Mouse (Mus musculus) embryo, embryonic 10.5 days (tissue): ENCODE data around the gene Gsta2.
"Not testable (repeated sequence)": the region's sequence is repeated elsewhere in the genome, so short reads cannot be mapped to it uniquely, and the experiment has no call there.

Experiments
- DNase-seq: peaks from one replicate; pipeline ENCODE4 v3.0.0-alpha.2; 2015; ENCODE audit warnings: low spot score

Gene Gsta2

DNA sequence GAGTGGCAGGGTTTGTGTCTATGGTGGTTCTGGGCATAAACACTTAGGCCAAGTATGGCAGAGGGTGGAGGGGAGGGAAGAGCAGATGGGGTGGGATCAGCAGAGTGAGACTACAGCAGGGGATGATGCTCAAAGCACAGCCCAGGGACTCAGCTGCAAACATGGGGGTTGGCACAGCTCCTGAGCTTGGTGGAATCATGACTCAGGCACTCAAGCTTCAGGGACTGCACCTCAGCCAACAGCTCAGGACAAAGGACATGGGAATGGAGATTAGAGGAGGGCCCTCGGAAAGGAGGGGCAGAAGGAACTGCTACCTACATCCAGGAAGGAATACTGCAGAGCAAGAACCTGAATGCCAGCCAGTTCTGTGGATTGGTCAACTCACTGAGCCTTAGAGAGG, 56.4 kb downstream of the Gsta2 start:
- not testable (repeated sequence) for DNase-seq

DNA sequence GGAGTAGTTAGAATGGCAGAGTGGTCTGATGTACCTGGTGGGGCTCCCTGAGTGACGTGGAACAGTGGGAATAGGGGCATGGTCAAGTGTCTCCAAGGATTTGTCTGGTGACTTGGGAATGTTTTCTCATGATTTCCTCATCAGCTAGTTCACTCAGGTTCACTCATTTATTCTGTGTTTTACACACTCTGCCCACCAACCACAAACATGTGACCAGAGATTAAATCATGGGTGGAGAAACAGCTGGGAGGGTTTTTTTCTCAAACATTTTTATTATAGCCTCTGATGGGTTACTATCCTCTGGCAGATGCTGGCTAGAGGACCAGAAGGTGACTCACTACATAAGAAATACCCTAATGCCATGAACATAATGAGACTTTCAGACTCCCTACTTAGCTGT, 57.4 kb downstream of the Gsta2 start:
- no peak for DNase-seq

DNA sequence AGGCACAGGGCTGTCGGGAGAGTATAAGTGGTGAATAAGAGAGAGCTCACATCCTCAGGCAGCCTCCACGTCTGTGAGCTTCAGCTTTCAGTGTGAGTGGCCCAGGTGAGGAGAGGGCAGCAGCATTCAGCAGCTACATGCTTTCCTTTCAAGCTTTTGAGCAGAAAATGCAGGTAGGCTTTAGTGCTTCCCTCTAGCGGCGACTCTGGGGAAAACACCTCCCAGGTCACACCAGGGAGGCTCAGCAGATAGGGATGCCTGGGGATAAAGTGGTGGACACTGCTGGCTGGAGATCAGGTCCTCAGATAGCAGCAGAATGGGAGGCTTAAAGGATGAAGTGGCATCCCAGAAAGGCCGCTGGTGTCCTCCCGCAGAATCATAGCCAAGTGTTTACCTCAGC, 59.5 kb downstream of the Gsta2 start:
- peak; percentile 76 for DNase-seq

- not testable (repeated sequence) for DNase-seq
Observed at GRCm38 (mm10) chr9:78294781-78295180, 60.8 kb downstream of the Gsta2 start.

DNA sequence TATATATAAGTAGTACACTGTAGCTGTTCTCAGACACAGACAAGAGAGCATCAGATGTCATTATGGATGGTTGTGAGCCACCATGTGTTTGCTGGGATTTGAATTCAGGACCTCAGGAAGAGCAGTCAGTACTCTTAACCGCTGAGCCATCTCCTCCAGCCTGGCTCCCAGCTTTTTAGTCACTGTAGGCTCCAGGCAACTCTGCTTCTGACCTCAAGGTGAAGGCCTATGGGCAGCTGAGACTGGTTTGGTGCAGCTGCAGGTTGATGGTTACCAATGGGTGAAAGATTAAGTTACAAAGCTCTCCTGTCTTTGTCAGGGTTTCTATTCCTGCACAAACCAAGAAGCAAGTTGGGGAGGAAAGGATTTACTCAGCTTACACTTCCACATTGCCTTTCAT, 61.9 kb downstream of the Gsta2 start:
- DNase-seq, result not testable (repeated sequence)

GRCm38 (mm10) chr9:78292462-78292861, 63.1 kb downstream of the Gsta2 start:
- DNase-seq, result not testable (repeated sequence)

DNA sequence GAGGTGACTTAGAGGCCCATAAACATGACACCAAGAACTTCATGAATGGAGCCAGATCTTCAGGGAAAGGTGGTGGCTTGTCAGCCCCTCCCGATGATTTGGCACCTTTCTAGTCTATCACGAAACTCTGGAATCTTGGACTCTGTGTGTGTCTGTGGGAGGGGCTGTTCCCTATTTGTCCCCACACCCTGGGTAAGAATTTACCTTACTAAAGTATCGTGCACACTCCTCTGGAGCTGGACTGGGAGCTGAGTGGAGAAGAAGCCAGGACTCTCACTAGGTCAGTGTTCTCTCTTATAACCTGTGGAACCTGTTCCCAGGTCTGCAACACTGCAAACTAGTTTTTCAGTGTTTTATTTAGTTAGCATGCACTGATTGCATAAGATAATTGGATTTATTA, 65.9 kb downstream of the Gsta2 start, which contains the start of gene Gm10639:
Gm10639 (plus strand) TSS at position 201 of the 400 bp plus-strand sequence.
- not testable (repeated sequence) for DNase-seq

- not testable (repeated sequence) for DNase-seq
Observed at GRCm38 (mm10) chr9:78289063-78289462, 66.5 kb downstream of the Gsta2 start.

DNA sequence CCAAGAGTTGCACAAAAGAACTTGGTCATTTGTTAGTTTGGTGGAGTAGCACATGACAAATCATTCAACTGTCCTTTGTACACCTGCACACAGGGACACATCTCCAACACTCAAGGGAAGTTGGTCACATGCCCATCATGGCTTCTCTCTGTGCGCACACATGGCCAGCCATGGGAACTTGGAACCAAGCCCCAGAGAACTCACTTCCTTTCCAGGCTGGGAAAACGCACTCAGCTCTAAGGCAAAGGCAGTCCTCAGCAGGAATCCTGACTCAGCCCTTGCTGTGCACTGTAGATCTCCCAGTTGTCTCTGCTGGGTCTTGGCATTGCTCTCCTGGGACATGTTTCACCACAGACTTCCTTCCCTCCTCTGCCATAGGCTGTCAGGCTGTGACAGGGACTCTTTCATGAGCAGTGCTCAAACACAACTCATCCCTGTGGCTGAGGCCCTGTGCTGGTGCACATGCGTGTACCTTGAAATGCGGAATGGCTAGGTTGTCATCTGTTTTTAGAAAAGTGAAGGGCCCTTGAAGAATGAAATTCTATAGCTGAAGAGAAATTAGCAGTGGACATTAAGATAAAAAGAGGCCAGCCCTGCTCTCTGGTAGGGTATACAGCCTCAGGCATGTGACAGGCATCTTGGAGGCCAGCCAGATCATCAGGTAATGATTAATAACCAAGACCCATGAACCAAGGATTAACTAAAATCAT, 73.4 kb downstream of the Gsta2 start:
- not testable (repeated sequence) for DNase-seq
